Mouse (Mus musculus): ENCODE results near the gene Vasp. TPM values are rescaled to one million over a fixed set of nuclear protein-coding genes. Genes with fewer than 3 reads are reported as not detected.
A peak's percentile ranks its signal among the peaks of the same experiment; 100 is the strongest.

Gene Vasp
- 56.7 and 61.1 TPM in 2 replicates for polyA plus RNA-seq (2016; fragmentation: Nextera tagmentation; extraction: Ambion mirVana)

DNA sequence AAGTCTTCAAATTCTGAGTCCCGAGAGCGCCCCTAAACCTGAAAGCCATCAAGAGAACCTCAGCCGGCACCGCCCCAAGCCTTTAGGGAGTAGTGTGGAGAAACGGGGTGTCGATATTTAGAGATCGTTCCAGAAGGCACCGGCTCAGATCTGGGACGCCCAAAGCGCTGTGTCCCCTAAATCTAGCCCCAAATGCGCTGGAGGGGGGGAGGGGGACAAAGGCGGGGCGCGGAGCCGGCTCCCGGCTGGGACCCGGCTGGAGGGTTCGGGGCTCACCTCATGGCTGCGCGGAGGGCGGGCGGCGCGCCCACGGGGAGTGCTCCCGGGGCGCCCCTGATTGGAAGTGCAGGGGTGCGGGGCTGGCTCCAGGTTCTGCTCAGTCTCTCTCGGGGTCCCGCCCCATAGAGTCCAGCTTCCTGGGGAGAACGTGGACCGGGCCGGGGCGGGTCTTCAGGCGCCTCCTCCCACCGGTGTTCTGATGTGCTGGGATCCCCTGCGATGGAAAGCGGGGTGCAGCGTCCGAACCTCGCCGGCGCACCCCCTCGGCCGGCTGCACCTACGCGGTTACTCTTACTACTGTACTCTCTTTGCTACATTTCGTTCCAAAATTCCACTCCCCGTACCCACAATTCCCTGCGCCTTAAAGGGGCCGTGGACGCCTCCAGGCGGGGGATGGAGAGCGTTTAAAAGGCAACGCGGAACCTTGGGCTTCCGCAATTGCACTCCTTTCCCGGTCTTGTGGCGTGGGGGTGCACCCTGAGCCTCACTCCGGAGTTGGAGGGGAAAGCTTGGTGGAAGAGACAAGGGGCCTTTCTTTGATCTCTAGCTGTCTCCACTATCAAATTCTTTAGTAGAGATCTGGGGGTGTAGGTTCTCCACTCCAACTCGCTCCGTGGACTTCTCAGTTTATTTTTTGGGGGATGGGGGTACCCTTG, at the start of gene Vasp:
Gene Vasp (minus strand): TSS at position 580 of the 935 bp plus-strand sequence.
- peak; percentile 86 for DNase-seq (ENCODE audit: low spot score)
- Histone ChIP-seq H3K27ac (replicated peaks) (peak within 1 kb of the TSS; percentile 90), H3K27me3 (replicated peaks; ENCODE audit: low read depth, poor library complexity, severe bottlenecking) (0 out of 2 replicates have a peak, but pooled peaks cover 4% of the 10 kb centered on the region), H3K9me3 (no peaks in the 10 kb centered on the region), H3K36me3 (replicated peaks) (peaks cover 18% of the 10 kb centered on the region), H3K4me3 (peak within 1 kb of the TSS; percentile 75), H3K4me1 (peaks cover 37% of the 10 kb centered on the region)
- WGBS: under 1% methylated on average over 62 of the region's 62 CpGs

DNA sequence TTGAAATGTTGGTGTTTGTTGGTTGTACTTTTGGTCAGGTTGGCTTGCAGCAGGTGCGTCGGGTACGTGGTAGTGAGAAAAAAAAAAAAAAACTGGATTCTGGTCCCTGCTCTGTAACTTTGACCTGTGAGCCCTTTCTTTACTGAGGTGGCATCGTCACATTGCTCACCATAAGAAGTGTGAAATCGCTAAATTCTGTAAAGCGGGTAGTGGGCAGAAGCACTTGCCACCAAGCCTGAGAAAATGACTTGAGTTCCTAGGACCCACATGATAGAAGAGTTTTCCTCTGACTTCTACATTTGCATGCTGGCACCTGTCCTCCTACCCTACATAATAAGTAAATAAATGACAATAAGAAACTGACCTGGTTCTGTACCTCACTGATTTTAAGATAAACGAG, 49.0 kb upstream of the Vasp start:
- no peaks in the 10 kb centered on the region for H3K9me3 ChIP-seq
- peaks cover 32% of the 10 kb centered on the region for H3K4me1 ChIP-seq
- H3K4me3 ChIP-seq: peak overlapping the region; percentile 64
- H3K27me3 ChIP-seq (replicated peaks; ENCODE audit: low read depth, poor library complexity, severe bottlenecking): peaks cover 69% of the 10 kb centered on the region
- WGBS: 46% methylated on average over 7 of the region's 7 CpGs
- peak overlapping the region; percentile 76 for H3K27ac ChIP-seq (replicated peaks)
- H3K36me3 ChIP-seq (replicated peaks): no peaks in the 10 kb centered on the region
- no peak for DNase-seq (ENCODE audit: low spot score)

DNA sequence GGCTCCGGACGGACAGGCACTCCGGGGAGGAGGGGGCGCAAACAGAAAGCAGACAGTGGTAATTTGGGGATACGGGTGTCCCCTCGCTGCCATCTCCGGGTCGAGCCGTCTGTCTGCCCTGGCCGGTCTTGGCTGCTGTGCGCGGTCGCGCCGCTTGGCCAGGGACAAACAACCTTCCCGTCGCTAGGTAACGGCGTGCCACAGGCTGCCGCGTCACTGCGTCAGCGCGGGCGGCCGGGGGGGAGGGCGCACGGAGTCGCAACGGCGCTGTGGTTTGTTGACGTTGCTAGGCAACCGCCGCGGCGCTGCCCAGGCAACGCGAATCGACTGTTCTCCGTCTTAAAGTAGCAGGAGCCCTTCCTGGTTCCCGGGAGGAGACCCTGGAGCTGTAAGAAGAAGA, 48.3 kb upstream of the Vasp start:
- Histone ChIP-seq H3K27ac (replicated peaks) (peak overlapping the region; percentile 76), H3K9me3 (no peaks in the 10 kb centered on the region), H3K27me3 (replicated peaks; ENCODE audit: low read depth, poor library complexity, severe bottlenecking) (peaks cover 77% of the 10 kb centered on the region), H3K36me3 (replicated peaks) (no peaks in the 10 kb centered on the region), H3K4me1 (peaks cover 31% of the 10 kb centered on the region), H3K4me3 (peak overlapping the region; percentile 64)
- peak; percentile 98 for DNase-seq (ENCODE audit: low spot score)
- under 1% methylated on average over 41 of the region's 41 CpGs for WGBS

DNA sequence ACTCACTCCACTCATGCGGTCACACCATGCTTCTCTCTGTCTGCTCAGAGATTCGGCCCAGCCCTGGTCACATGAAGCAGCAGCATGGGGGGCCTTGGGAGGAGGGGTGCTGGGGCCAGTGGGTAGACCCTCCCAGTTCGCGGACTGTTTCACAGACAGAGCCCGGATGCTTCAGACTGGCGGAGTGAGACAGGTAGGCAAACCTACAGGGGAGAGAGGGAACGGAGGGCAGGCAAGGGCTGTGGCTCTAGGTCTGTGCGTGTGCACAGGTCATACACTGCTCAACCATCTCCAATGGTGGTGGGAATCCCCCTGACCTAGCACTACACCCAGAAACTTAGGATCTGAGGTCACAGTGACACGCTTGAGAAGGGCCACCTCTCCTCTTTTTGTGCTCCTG, 47.8 kb upstream of the Vasp start:
- peaks cover 31% of the 10 kb centered on the region for H3K4me1 ChIP-seq
- no peaks in the 10 kb centered on the region for H3K36me3 ChIP-seq (replicated peaks)
- peak overlapping the region; percentile 64 for H3K4me3 ChIP-seq
- no peaks in the 10 kb centered on the region for H3K9me3 ChIP-seq
- H3K27ac ChIP-seq (replicated peaks): peak overlapping the region; percentile 76
- H3K27me3 ChIP-seq (replicated peaks; ENCODE audit: low read depth, poor library complexity, severe bottlenecking): peaks cover 79% of the 10 kb centered on the region
- DNase-seq (ENCODE audit: low spot score): no peak
- WGBS: 16% methylated on average over 9 of the region's 9 CpGs

DNA sequence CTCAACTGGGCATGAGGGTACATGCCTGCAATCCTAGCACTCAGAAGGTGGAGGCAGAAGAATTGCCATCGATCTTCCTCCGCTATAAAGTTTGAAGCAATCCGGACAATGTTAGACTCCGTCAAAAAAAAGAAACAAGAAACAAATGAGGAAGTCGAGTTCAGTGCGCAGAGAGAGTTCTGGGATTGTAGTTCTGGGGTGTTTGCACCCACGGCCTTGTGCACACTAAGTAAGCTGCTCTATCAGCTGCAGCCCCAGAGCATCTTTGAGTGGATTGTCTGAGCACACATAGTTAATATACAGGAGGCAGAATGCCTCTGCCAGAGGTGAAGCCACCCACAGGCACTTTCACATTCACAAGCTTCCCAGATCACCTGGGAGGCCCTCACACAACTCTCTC, 47.1 kb upstream of the Vasp start:
- H3K9me3 ChIP-seq: no peaks in the 10 kb centered on the region
- H3K4me3 ChIP-seq: no peak overlapping the region
- DNase-seq (ENCODE audit: low spot score): no peak
- H3K27me3 ChIP-seq (replicated peaks; ENCODE audit: low read depth, poor library complexity, severe bottlenecking): peaks cover 79% of the 10 kb centered on the region
- no peaks in the 10 kb centered on the region for H3K36me3 ChIP-seq (replicated peaks)
- no peak overlapping the region for H3K27ac ChIP-seq (replicated peaks)
- WGBS: 81% methylated on average over 7 of the region's 7 CpGs
- H3K4me1 ChIP-seq: peaks cover 31% of the 10 kb centered on the region

DNA sequence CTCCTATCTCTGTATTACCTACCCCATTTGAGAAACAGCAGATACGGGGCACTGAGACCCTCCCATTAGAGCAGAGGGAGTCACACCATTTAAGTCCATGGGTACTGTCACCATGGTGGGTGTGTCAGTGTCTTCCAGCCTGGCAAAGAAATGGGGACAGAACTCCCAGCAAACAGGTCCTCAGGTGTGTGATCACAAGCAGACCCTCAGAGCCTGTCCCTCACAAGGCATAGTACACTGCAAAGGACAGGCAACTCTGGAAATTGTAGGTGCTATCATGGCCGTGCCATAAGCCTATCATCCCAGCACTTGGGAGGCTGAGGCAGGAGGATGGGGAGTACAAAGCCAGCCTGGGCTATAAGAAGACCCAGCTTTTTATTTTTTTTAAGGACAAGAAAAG, 46.6 kb upstream of the Vasp start:
- H3K9me3 ChIP-seq: no peaks in the 10 kb centered on the region
- H3K4me1 ChIP-seq: peaks cover 31% of the 10 kb centered on the region
- peaks cover 84% of the 10 kb centered on the region for H3K27me3 ChIP-seq (replicated peaks; ENCODE audit: low read depth, poor library complexity, severe bottlenecking)
- H3K36me3 ChIP-seq (replicated peaks): no peaks in the 10 kb centered on the region
- 74% methylated on average over 2 of the region's 2 CpGs for WGBS
- H3K27ac ChIP-seq (replicated peaks): no peak overlapping the region
- H3K4me3 ChIP-seq: no peak overlapping the region
- no peak for DNase-seq (ENCODE audit: low spot score)

DNA sequence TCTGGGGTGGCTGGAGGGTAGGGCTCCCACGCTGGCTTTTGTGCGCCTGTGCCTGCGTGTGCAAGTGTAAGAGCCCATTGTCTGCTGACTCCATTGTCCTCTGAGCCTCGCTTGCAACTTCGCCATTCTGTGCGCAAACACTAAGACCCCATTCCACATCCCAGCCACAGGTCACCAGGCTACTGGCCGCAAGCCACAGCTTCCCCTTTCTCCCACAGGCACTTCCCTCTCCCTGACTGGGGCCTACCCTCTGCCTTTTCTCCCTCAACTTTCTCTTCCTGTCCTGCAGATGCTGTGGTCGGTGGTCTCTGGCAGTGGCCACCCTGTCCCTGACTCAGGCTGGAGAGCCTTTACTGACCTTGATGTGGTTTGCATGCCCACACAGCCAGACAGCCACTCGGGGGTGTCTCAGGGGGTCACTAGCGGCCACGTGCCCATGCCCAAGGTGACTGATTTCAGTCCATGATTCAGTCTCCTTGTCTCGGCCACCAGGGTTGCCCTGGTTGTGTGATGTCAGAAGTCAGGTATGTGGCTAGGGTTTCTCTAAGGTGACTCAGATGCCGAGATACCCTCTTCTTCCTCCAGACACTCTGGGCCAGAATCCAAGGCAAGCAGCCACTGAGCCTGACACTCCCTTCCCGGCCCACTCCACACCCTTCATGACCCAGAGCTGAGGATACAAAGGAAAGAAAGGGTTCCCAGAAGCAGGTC, 45.0 kb upstream of the Vasp start:
- DNase-seq (ENCODE audit: low spot score): no peak
- Histone ChIP-seq H3K27me3 (replicated peaks; ENCODE audit: low read depth, poor library complexity, severe bottlenecking) (peaks cover 80% of the 10 kb centered on the region), H3K27ac (replicated peaks) (peak overlapping the region; percentile 40; the same call in 1 of the 2 replicates), H3K4me3 (no peak overlapping the region), H3K9me3 (no peaks in the 10 kb centered on the region), H3K4me1 (peaks cover 25% of the 10 kb centered on the region), H3K36me3 (replicated peaks) (no peaks in the 10 kb centered on the region)
- 55% methylated on average over 14 of the region's 14 CpGs for WGBS

DNA sequence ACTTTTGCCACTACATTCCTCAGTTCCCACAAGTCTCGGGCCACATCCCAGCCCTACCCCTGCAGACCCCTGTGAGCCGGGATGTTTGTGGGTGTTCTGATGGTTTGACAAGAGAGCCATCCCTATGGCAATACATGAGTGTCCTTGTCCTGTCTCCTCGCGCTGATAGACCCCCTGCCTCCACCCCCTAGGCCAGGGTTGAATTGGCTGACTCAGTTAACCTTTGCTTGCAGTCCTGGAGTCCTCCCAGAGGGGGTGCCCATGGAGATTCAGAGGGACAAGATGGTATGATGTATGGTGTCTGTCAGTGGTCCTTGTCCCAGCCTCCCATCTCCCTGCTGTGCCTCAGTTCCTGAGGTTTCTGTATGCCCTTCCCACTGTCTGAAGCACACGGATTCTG, 42.4 kb upstream of the Vasp start:
- WGBS: 54% methylated on average over 5 of the region's 5 CpGs
- Histone ChIP-seq H3K36me3 (replicated peaks) (no peaks in the 10 kb centered on the region), H3K27ac (replicated peaks) (no peak overlapping the region), H3K4me3 (no peak overlapping the region), H3K27me3 (replicated peaks; ENCODE audit: low read depth, poor library complexity, severe bottlenecking) (peaks cover 71% of the 10 kb centered on the region), H3K4me1 (peaks cover 18% of the 10 kb centered on the region), H3K9me3 (no peaks in the 10 kb centered on the region)
- DNase-seq (ENCODE audit: low spot score): no peak

DNA sequence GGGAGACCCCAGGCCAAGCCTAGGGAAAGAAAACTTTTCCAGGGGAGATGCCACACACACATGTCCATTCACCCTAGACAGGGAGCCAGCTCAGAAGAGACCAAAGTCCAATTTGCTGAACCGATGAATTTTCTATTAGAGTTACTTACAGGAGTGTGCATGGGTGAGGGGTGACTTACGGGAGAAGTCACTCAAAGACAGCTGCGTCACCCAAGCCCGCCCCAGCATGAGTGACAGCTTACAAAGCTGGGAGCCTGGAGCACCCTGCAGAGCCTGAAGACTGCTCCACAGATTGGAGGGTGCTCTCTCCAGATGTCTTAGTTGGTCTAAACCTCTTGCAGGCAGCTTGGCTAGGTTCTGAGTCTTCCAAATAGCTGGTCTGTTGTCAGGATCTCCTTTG, 40.4 kb upstream of the Vasp start:
- 46% methylated on average over 4 of the region's 4 CpGs for WGBS
- H3K9me3 ChIP-seq: no peaks in the 10 kb centered on the region
- peaks cover 62% of the 10 kb centered on the region for H3K27me3 ChIP-seq (replicated peaks; ENCODE audit: low read depth, poor library complexity, severe bottlenecking)
- H3K36me3 ChIP-seq (replicated peaks): no peaks in the 10 kb centered on the region
- H3K27ac ChIP-seq (replicated peaks): no peak overlapping the region
- H3K4me3 ChIP-seq: no peak overlapping the region
- DNase-seq (ENCODE audit: low spot score): no peak
- peaks cover 33% of the 10 kb centered on the region for H3K4me1 ChIP-seq

DNA sequence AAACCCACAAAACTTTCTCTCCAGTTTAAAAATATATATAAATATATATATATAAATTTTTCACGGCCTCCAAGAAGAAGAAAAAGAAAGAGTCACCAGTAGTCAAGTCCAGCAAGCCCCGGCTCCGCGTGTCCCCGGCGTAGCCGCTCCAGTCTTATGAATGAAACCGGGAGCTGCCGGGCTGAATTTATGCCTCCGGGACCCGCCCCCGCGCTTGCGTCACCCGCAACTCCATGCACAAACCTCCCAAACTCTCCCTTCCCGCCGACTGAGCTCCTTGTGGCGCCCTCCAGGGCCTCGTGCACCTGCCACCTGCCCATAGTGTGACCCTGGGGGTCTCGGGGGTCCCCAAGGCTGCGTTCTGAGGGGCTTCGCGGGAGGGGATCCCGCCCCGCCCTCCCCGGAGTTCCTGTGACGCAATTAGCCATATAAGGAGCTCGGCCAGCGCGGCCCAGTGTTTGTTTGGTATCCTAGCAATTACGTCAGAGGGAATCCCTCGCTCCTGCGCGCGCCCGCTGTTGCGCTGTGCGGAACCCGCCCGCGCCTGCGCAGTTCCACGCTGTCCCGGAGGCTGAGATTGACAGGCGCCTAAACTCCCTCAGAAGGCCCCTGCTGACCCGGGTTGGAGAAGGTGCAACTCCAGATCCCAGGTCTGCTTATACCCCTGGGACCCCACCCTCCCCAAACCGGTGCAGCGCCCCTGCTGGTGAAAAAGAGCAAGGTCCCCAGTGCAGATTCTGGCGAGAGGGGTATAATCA, 38.4 kb upstream of the Vasp start, which contains the start of gene Fosb:
Gene Fosb (minus strand): TSS at position 168 of the 758 bp plus-strand sequence.
- Histone ChIP-seq H3K9me3 (no peaks in the 10 kb centered on the region), H3K27me3 (replicated peaks; ENCODE audit: low read depth, poor library complexity, severe bottlenecking) (peaks cover 62% of the 10 kb centered on the region), H3K36me3 (replicated peaks) (no peaks in the 10 kb centered on the region), H3K27ac (replicated peaks) (peak within 1 kb of the TSS; percentile 67), H3K4me1 (peaks cover 32% of the 10 kb centered on the region), H3K4me3 (peak within 1 kb of the TSS; percentile 82)
- WGBS: under 1% methylated on average over 49 of the region's 49 CpGs
- DNase-seq (ENCODE audit: low spot score): peak; percentile 95

DNA sequence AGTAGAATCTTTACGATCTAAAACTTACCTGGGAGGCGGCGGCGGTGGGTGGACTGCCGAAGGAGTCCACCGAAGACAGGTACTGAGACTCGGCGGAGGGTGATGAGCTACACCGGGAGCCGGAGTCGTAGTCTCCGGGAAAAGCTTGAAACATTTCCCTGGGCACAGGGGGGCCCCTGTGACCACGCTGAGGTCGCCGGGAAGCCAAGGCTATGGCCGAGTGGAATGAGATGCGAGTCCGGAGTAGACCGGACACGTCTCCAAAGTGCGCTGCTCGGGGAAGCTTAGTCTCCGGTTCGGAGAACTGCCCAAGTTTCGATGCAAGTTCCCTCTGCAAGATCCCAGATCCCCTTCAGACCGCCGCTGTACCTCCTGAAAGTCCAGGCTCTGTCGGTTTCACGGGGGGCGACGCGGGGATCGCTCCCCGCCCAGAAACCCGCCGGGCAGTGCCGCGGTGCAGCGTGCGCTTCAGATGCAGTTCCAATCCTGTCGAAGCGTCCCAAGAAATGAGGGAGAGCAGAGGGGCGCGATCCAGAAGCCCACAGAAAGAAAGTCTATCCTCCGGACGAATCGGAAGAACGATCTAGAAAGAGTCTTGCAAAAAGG, 37.8 kb upstream of the Vasp start:
- no peaks in the 10 kb centered on the region for H3K36me3 ChIP-seq (replicated peaks)
- H3K4me3 ChIP-seq: peak overlapping the region; percentile 82
- H3K27me3 ChIP-seq (replicated peaks; ENCODE audit: low read depth, poor library complexity, severe bottlenecking): peaks cover 64% of the 10 kb centered on the region
- no peak for DNase-seq (ENCODE audit: low spot score)
- H3K27ac ChIP-seq (replicated peaks): peak overlapping the region; percentile 63
- H3K9me3 ChIP-seq: no peaks in the 10 kb centered on the region
- WGBS: 1% methylated on average over 48 of the region's 48 CpGs
- peaks cover 39% of the 10 kb centered on the region for H3K4me1 ChIP-seq

Data from embryonic facial prominence, embryonic 10.5 days (tissue).